Mouse (Mus musculus): ENCODE measurements around the gene Msantd2.

The Msantd2 gene

GRCm38 (mm10) chr9:37504348-37504747 is 15.2 kb downstream of the Msantd2 start:
- in situ Hi-C loops (cut with MboI, MseI) = no loop called here

DNA sequence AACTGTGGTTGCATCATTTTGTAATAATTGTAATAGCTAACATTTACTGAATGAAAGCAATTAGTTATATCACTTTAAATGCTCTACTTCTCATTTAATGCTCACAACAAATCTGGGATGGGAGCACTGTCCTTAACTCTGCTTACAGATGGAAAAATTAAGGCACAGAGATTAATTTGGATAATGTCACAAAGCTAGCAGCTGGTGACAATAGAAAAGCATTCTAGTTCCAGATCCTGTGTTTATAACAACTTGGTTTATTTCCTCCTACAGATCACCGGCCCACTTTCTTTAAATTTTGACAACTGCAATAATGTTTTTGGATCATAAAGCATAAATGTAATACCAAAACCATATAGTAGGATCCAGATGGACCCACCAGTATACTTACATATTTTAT is 16.9 kb downstream of the Msantd2 start:
- in situ Hi-C loops (cut with MboI, MseI) = no loop called here

DNA sequence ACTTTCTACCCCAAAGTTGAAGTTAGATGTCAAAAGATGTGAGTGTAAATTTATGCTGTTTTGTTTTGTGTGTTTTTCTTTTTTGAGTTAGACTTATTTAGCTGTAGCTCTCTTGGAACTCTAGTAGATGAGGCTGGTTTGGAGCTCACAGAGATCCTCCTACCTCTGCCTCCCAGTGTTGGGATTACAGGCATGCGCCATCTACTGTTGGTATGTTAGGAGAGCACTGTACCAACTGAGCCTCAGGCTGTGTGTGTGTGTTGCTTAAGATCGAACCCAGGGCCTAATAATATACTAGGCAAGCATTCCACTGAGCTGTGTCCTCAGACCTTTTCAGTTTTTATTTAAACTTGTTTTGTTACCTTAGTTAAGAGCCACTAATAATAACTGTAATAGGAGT is 23.0 kb downstream of the Msantd2 start:
- in situ Hi-C loops (cut with MboI, MseI) = no loop called here

DNA sequence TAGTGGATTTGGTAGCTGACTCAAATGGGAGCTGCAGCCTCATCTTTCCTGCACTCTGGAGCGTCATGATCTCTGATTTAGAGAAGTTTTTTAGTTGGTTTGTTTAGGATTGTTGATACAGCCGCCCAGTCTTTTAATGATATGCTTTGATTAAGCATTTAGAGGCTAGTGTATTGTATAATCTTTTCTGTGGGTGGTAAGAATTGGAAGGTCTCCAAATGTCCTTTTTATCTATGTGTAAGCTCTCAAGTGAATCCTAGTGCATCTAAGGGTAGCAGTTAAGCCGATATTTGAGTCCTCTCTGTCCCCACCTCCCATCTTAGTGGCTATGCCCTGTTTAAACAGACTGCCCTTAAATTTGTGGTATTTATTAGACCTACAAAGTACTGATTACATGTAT is 25.3 kb downstream of the Msantd2 start:
- in situ Hi-C loops (cut with MboI, MseI) = no loop called here

GRCm38 (mm10) chr9:37517467-37517866 is 28.3 kb downstream of the Msantd2 start:
- in situ Hi-C loops (cut with MboI, MseI) = no loop called here

DNA sequence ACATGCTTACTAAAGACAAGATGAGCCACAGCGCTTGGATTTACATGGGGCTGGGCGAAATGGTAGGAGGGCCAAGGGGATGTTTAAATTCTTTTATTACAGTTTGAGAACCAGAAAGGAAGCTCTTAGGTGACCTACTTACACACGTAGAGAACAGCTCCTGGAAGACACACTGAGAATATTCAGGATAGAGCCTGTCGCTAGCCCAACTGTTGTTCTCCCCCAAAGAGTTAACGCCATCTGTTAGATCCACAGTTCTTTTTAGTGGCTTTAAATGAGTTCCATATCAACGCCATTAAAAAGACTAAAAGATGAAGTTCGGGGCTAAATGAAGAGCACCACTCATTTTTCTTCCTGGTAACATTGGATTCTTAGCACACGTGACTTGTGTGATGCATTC is 29.9 kb downstream of the Msantd2 start:
- in situ Hi-C loops (cut with MboI, MseI) = no loop called here

- in situ Hi-C loops (cut with MboI, MseI) = no loop called here
These were observed 30.9 kb downstream of the Msantd2 start for GRCm38 (mm10) chr9:37519995-37520394.

DNA sequence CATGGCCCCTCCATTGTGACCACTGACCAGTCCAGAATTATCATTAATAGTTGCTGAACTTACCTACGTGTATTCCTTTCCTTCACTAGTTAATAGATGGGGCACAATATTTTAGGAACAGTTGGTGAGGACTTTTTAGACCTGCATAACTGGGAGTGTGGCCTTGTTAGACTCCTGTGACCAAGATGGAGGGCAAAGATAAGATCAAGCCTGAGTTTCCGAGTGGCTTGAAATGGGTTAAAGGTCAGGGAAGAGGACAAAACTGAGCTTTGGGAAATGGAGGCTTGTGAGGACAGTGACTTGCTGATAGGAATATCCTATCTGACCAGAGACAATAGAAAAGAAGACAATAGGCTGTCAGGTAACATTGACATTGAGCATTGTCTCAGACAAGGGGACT is 36.3 kb downstream of the Msantd2 start:
- in situ Hi-C loops (cut with MboI, MseI) = no loop called here

DNA sequence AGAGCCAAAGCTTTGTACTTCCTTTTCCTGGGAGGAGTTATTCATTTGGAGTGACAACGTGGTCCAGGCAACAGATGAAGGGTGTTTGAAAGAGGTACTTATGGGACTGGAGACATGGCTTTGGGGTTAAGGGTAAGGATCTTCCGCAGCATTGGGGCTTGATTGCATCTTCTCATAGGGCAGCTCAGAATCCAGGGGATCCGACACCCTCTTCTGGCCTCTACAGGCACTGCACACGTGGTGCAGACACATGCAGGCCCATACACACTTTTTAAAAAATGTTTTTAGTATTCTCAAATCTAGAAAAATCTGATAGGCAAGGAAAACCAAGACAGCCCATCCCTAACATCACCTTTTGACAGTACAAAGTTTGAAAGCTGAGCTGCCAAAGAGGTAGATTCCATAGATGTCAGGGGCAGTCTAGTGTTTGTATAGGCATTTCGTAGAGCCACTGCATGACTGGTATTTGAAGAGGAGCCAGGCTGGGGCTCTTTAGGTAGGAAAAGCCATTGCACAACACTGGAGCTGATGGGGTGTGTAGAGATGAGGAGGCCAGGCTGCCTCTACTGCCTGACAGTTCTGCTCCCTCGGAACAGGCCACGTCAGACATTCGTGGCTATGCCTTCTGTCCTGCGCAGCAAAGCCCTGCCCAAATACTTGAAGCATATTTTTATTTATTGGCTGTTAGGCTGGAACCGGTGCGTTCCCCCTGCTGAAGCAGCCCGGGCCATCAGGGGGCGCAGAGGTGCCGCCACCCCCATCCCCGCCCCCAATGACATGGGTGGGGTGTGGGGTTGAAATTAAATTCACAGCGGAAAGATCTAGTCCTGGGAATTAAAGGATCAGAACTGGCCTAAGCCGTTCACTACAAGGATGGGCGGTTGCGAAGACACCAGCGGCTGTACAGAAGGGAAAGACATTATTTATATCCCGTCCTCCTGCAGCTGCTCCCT is 37.6 kb downstream of the Msantd2 start:
- in situ Hi-C loops (cut with MboI, MseI) = no loop called here

DNA sequence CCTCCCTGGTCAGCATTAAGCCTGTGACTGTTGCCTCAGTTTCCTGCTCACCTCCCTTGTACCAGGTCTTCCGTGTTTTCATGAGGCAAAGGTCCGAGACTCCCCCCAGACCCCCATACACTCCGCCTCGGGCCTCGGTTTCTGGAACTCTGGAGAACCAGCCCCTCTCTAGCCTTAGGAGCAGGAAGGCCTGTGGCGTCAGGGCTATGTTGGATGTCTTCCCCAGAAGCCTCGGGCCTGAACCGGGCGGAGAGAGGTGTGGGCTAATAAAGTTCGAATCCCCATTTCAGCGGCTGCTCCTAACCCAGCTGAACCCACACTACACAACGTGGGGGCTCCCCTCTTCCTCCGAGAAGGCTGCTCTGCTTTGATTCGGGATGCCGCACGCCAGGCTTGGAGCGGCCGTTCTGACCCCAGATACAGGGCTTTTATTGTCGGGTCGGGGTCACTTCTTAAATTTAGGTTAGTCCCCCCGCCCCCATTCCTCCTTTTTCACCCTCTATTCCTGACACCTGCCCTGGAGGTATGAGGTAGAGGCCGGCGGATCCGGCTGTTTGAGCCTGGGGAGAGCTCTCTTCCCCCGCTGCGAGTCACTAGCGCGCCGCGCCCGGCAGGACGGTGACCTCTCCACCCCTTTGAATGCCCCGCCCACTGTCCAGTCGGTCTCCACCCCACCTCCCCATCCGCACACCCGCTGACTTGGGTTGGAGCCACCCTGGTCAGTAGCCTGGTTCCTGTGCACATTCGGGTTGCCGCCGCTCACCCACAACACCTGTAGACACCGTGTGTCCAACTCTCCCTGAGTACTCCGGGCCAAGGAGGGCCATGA is 38.5 kb downstream of the Msantd2 start, which contains the start of gene Esam:
TSS of gene Esam (plus strand) at position 683 of the 829 bp plus-strand sequence.
- in situ Hi-C loops (cut with MboI, MseI) = no loop called here

DNA sequence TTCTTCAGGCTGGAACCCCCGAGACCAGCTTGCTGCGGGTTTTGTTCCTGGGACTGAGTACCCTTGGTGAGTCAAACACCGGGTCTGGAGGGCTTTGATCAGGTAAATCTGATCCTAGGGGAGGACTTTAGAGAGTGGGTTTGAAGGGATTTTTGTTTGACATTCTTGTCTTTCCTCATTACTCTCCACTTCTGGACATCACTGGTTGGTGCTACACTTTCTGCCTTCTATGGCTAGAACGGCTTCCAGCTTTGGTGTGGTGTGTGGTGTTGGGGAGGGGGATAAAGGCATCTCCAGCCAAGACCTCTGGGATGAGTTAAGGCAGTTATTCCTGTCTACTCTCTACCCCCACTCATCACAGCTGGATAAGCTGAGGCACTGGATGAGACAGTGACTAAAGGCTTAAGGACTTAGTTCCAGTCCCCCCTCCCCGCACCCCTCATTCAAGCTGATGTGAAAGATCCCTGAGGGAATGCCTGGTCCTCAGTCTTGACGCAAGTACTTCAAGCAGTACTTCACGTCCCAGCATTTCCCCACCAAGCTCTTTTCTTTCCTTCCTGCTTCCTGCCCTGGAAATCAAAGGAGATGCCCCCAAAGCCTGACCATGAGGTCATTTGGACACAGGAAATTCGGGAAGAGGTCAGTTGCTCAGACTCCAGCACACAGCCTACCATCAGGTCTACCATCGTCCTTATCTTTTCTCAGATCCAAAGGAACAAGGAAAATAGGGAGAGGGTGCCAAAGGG is 39.3 kb downstream of the Msantd2 start:
- in situ Hi-C loops (cut with MboI, MseI) = no loop called here

DNA sequence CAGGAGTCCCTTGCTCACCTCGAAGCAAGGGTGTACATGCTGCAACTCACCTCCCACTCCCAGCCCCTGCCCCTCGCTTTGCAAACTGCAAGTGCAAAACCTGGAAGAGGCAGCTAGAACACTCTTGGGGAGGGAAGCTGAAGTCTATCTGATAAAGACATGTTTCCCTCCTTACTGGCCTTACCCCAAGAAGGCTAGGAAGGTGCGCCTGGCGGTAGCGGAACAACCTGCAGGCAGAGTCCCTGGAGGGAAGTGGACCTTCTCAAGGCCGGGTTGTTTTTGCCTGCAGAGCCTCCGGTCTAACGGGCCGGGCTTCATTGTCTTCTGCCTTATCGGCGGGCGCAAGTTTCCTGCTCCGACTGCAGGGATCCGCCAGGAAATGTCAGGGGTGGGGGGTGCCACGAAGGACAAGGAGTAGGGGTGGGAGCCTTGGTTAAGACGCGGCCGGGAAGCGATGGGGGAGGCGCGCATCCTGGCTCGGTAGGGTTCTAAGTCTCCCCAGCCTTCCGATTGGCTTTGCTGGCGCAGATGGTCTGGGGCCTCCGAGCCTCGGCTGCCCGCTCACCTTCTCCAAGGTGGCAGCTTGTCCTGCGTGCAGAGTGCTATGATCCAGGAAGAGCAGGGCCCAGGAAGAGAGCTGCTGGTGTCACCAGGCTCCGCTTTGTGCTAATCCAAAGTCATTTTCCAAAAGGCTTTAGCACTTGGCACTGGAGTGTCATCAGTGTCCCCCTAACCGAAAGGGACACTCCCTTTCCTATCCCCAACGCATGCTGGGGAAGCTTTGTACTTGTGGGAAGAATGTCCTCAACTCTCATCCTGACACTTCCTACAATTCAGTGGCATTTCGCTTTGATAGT is 41.1 kb downstream of the Msantd2 start:
- in situ Hi-C loops (cut with MboI, MseI) = no loop called here

DNA sequence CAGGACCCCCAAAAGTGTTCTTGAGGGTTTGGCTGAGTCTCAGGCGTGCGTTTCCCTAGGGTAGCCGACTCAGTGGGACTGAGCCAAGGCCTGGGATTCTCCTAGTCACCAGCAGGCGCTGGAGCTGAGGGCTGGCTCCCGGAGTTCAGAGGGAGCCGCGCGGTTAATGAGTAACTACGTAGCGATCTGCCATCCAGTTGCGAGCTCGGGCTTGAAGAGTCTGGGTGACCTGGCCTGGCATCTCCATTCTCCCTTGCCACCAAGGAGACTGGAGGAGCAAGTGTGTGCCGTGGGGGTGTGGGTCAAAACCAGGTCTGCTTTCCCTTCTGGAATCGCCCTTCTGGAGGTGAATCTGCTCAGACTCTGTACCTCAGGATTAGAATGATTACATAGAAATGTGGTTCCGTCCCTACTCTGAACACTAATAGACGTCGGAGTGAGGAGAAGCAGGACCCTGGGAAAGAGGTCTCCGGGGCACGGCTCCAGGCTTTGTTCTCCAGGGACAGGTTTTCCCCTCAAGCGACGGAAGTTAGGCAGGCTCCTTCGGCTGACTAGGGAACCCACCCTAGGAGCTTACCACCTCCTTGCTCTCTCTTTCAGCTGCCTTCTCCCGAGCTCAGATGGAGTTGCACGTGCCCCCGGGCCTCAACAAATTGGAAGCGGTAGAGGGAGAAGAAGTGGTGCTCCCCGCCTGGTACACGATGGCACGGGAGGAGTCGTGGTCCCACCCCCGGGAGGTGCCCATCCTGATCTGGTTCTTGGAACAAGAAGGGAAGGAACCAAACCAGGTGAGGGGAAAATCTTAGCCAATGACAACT is 42.0 kb downstream of the Msantd2 start:
- in situ Hi-C loops (cut with MboI, MseI) = no loop called here

DNA sequence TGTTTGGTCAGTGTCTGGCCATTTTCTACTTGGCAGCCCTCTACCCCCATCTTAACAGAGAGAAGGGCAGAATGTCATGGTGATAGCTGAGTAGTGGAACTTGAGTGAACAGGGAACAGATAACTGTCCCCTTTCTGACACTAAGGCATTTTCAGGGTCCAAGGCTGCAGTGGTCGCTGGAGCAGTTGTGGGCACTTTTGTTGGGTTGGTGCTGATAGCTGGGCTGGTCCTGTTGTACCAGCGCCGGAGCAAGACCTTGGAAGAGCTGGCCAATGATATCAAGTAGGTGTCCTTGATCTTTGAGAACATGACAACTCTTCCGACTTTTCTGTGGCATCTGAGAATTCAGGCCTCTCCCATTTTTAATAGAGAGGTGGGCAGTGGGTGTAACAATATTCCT is 47.7 kb downstream of the Msantd2 start:
- in situ Hi-C loops (cut with MboI, MseI) = loop anchor here (5.0 kb wide), 1 partner anchor 75 kb away; no protein-coding TSS in a partner anchor

GRCm38 (mm10) chr9:37537658-37538250 is 48.6 kb downstream of the Msantd2 start:
- in situ Hi-C loops (cut with MboI, MseI) = loop anchor here (5.0 kb wide), 1 partner anchor 75 kb away; no protein-coding TSS in a partner anchor

- in situ Hi-C loops (cut with MboI, MseI) = loop anchor here (5.0 kb wide), 1 partner anchor 77 kb away; no protein-coding TSS in a partner anchor
These were observed 50.3 kb downstream of the Msantd2 start, which contains the start of gene Vsig2 for GRCm38 (mm10) chr9:37539170-37540025. Vsig2 (plus strand) TSS chr9:37539255.

GRCm38 (mm10) chr9:37540226-37540625 is 51.1 kb downstream of the Msantd2 start:
- in situ Hi-C loops (cut with MboI, MseI) = no loop called here
